Mouse (Mus musculus) kidney, adult 9 months (tissue): ENCODE results near the gene 2010109A12Rik.

ENCODE experiments used
- DNase-seq: peaks from one replicate; pipeline ENCODE4 v3.0.0; 2022

The 2010109A12Rik gene

DNA sequence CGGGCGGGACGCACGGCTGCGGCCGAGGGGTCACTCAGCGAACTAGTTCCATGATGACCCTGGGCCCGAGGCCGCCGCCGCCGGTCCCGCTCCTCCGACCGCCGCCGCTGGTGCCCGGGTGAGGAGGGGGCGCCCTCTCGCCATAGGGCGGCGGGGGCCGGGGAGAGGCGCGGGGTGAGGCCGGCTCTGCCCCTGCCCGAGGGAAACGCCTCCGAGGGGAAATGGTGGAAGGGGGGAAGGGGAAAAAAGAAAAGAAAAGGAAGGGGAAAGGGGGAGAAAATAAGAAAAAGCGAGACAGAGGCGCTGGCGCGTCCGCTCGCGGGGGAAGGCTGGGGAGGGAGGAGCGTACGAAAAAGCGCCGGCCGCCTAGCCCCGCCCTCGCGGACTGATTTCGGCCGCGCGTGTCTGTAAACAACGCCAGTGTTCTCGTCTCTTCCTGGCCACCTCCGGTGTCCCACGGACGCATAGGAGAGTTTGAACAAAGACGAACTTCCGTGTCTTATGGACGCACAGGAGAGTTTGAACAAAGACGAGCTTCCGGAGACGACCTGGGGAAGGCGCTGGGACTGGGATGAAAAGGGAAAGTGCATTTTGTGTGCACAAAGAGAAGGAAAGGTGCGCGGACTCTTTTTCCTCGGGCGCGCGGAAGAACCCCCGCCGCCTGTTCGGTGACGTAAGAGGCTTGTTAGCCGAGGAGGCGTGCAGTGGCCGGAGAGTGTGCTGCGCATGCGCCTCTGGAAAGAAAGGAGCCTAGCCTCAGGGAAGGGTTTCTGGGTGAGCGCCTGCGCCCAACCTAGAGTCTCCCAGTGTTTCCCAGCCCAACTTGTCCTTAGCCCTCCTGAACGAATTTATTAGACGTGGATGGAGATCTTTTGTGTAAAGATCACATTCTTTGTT lies at the start of gene 2010109A12Rik, which contains the start of gene Ccni:
2010109A12Rik (plus strand) TSS at position 410 of the 897 bp plus-strand sequence.
Ccni (minus strand) TSS at position 387 of the 897 bp plus-strand sequence.
- DNase-seq: peak; percentile 97

DNA sequence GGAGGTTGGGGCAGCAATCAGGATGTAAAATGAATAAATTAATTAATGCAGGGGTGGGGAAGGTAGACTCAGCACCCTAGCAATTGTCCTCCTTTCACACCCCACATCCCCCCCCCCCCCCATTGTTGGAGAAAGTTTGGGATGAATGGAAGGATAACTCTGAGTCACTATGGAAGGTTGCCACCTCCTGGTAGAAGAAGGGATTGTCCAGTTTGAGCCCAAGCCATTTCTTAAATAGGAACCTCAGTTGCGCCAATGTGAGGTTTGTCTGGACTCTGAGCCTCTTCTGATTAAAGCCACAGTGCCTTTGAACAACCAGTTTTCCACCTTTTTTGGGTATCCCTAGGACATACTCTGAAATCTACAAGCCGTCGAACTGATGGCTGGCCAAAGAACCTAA lies 42.8 kb upstream of the 2010109A12Rik start:
- peak; percentile 72 for DNase-seq

- no peak for DNase-seq
Observed at GRCm38 (mm10) chr5:93167919-93168516, 38.3 kb upstream of the 2010109A12Rik start.

DNA sequence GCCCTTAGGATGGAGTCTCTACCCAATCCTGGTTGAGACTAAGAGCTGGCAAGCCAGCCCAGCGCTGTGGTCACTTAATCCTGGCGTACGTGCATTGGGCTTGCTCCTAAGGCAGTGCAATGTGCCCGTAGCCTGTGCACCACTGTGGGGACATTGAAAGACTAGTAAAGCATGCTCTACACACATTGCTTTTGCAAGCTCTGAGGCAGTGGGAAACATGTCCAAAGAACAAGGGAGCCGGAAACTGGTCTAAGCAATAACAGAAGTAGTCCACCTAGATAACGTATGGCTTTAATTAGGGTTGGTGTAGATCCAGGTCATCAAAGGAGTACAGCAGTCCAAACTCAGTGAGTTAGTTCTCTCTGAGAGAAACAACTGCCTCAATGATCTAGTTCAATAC lies 37.7 kb upstream of the 2010109A12Rik start:
- DNase-seq: no peak

DNA sequence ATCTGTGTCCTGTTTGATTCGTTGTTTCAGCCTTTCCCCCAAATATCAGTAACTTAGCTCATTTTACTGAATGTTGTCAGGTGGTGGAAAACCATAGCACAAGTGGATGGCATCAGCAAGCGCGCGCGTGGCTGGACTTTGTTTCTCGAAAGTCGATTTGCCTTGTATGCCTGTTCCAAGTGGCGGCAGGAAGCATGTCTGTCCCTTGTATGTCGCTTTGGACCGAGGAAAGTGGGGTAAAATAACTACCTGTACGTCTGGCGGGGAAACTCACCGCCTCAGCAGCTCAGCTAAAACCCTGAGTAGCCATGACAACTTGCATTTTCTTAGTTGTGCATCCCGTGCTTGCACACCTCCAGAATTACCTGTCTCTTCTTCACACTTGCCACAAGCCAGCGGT lies 34.9 kb upstream of the 2010109A12Rik start:
- DNase-seq: no peak

DNA sequence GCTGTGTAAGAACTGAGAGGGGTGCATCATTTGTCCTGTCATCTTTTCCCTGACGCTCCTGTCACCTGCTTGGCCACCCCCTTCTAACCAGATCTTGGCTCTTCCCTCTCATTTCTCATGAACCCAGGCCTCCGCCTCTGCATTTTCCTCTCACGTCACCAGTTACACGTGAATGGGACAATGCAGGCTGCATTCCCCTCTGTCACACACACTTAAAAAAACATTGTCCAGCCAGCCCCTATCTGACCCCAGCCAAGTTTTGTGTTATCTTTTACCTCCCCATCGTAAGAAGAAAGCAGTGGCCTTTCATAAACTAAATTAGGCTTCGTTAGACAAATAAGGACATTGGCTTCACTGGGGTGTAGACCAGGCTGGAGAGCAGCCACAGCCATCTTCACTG lies 33.8 kb upstream of the 2010109A12Rik start:
- DNase-seq: no peak

DNA sequence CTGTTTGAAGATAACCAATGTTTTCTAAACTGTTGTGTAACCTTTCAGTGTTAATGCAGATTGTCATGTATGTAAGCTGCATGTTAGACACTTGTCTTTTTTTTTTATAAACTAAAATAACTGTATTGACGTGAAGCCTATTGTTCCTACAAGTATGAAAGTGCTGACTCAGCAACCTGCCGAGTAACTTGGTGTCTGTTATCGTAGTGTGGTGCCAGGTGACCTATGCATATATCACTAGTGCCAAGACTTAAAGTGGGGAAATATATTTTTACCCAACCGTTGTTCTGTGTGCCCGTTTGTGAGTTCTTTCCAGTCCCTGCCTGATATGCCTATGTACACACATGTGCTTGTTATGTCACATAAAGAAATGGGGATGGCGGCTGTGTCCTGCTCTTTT lies 31.6 kb upstream of the 2010109A12Rik start:
- no peak for DNase-seq

DNA sequence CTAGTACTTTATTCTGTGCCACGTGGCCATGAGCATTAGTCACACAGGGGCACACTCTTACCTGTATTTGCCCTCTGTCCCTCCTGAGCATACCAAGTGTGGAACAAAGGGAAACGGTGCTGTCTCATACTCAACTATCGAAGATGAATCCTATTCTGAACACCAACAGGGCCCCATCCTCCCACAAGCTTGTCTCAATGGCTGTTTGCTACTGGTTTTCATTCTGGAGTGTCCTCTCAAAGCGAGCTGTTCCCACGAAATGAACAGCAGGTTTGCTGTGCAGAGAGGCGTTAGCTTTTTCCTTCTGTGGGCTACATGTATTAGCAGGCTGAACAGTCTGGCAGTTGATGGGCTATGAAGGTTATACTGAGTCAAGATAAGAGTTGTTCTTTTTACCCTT lies 27.7 kb upstream of the 2010109A12Rik start:
- no peak for DNase-seq

- peak; percentile 55 for DNase-seq
Observed at GRCm38 (mm10) chr5:93180252-93180651, 26.1 kb upstream of the 2010109A12Rik start.

- no peak for DNase-seq
Observed at GRCm38 (mm10) chr5:93183311-93183710, 23.0 kb upstream of the 2010109A12Rik start.

- DNase-seq: no peak
Observed at GRCm38 (mm10) chr5:93184548-93184947, 21.8 kb upstream of the 2010109A12Rik start.

GRCm38 (mm10) chr5:93189607-93190006 lies 16.7 kb upstream of the 2010109A12Rik start:
- DNase-seq: no peak

- DNase-seq: no peak
Observed at GRCm38 (mm10) chr5:93190428-93190827, 15.9 kb upstream of the 2010109A12Rik start.

DNA sequence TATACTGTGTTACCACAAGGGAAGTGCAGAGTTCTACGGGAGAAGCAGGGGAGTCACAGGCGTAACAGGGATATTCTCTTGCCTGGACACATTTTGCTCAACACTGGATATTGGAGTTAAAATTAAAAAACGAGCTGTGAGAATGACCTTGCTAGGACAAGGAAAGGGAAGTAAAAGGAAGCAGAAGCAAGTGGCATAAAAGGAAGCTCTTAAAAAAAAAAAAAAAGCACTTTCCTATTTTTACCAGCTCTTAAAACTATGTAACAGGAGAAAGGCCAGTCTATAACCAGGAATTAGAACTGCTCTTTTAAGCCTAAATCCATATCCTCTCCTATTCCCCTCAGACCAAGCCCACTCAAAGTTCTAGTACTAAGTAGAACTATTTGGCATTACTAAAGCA lies 8.1 kb upstream of the 2010109A12Rik start:
- DNase-seq: no peak

GRCm38 (mm10) chr5:93201181-93201580 lies 5.1 kb upstream of the 2010109A12Rik start:
- no peak for DNase-seq

DNA sequence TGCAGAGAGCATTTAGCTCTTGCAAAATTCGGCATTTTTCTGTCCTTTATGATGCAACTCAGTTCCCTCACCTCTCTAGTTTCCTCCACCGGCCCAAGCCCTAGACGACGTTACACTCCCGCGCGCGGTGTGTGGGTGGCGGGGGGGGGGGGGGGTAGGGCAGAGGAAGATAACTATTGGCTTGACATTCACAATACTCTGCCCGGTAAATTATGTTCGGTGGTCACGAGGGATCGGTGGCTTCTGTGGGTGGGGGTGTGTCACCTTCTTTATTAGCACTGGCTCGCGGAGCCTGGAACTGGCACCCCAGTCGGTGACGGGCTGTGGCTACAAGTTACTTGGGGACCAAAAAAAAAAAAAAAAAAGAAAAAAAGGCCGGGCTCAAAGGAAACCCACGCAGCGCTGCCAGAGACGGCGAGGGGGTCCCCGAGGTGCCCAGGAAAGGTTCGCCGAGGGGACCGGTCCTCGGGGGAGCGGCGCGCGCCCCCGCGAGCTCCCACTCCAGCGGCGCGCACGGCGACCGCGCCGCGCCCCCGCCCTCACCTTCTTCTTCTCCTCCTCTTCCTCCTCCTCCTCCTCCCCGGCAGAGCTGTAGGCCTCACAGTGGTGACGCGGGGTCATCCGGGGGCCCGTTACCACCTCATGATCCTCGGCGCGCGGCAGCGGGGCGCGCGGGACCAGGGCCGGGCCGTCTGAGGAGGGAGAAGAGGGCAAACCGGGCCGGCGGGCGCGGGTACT lies 778 bp upstream of the 2010109A12Rik start:
- peak; percentile 52 for DNase-seq

DNA sequence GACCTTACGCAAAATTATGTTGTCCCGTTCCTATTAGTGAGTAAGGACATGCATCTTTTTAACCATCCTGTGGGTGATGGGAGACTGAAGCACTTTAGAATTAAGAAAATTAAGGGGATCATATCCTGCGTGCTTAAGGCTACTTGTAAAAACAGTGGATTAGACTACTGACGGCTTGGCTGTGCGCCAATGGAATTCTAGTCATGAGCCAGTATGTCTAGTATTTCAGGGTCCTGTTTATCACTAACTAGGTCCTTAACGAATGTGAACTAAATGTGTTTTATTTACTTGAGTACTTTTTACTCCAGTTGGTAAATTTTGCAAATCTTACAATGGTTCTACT lies 659 bp downstream of the 2010109A12Rik start:
- DNase-seq: peak; percentile 81

- no peak for DNase-seq
Observed at GRCm38 (mm10) chr5:93207555-93207954, 1.2 kb downstream of the 2010109A12Rik start.

GRCm38 (mm10) chr5:93218375-93218774 lies 12.1 kb downstream of the 2010109A12Rik start:
- no peak for DNase-seq

DNA sequence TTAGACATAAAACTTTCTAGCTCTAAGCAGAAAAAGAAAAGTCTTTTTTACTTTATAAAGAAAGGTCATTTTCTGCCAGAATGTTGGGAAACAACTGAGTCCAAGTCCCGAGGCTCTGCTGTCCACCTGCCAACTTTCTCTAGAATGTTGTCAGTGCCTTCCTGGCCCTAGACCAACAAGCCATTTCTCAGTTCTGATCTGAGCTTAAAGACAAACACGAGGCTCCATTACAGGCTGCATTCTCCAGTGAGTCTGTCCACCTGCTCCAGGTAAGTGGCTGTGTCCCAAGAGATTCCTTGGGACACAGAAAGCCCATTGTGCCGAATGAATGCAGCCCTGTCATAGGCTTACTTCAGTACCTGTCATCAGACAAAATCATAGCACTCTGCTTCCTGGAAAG lies 15.3 kb downstream of the 2010109A12Rik start:
- DNase-seq: peak; percentile 57

DNA sequence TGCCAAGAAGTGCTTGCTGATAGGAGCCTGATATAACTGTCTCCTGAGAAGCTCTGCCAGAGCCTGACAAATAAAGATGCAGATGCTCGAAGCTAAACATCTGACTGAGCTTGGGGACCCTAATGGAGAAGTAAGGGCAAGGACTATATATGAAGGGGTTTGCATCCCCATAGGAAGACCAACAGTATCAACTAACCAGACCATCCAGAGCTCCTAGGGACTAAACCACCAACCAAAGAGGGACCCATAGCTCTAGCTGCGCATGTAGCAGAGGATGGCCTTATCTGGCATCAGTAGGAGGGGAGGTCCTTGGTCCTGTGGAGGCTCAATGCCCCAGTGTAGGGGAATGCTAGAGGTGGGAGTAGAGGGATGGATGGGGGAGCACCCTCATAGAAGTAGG lies 18.2 kb downstream of the 2010109A12Rik start:
- no peak for DNase-seq

DNA sequence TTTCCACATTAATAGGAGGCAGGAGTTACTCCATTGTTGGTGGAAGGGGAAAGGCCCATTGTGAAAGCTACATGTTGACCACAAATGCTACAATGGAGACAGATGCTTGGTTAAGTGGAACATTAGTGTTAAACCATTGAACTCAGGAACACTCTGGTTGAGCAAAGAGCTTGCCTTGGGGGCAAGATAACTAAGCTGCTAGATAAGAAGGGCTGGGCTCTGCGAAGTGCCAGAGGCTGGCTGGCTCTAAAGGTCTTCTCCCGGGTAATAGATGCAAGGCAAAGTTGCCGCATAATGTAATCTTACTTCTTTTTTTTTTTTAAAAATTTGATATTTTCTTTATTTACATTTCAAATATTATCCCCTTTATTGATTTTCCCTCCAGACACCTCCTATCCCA lies 20.8 kb downstream of the 2010109A12Rik start:
- DNase-seq: no peak

DNA sequence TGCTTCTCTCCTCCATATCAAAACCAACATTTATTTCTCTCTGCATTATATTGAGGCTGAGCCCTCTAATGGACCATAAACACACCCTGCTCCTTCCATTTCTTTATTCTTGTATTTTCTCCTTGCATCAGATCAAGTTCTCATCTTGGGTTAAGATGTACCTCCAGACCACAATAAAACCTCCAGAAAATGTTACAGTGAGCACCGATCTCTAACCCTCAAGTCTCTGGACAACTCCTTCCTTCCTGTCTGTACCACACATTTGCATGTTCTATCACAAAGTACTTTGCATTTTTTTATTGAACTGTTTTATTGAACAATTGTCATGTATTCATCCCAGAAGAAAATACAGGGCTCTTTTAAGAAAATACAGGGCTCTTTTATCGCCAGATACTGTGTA lies 23.2 kb downstream of the 2010109A12Rik start:
- DNase-seq: no peak

DNA sequence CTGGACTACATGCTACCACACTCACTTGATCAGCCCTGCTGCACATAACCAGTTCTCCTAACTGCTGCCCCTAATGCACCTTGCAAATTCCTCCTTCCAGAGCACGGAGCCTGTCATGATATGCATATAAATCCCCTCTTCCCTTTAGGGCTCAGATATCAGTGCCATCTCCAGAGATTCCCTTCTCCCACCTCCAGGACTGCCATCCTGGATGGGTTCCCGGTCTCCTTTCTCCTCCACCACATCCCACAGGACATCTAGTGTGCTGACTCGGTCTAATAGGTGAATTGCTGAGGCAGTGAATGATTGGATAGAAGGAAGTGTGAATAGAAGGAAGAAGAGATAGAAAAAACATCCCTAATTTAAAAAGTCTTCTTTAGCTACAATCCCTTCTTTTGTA lies 25.4 kb downstream of the 2010109A12Rik start:
- DNase-seq: no peak
